14 mouse cellular contexts compared by ENCODE assay signal in the genomic region with DNA sequence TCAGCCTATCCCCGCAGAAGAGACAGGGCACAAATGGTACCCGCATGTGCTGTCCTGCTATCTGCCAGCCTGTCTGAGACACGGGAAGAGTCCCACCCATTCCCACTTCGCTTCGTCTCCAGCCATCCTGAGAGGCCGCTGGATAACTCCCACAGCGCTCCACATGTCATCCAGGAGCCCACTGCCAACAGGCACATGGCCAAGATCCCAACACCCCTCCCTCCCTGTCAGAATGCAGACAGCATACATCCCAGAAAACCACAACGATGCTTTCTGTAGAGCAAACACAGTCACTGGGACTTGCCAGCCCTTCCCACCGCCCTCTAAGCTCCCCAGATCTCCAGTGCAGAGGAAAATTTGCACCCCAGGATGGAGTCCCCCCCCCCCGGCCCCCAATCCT.
A peak's percentile ranks its signal among the peaks of the same experiment; 100 is the strongest.
DNase-seq lines count a peak whose midpoint lies in the region; ATAC-seq and TF ChIP-seq lines count a peak whose summit lies in the region.
"Had no signal": no experiment of that assay in that cellular context is flagged by ENCODE, and none has a peak within 500 bp of the region (broad histone marks: within the 10 kb centered on the region; RNA-seq: fewer than 3 reads in every experiment).

No protein-coding gene starts in this region.

- H3K4me1 ChIP-seq in embryonic facial prominence, embryonic 13.5 days: peaks cover 29% of the 10 kb centered on the region
- peaks cover 37% of the 10 kb centered on the region for H3K4me1 ChIP-seq in embryonic facial prominence, embryonic 10.5 days
- peaks cover 14% of the 10 kb centered on the region for H3K4me1 ChIP-seq in intestine, embryonic 14.5 days (replicated peaks; ENCODE audit: control insufficient read depth, insufficient read depth, low read length)
- peaks cover 3% of the 10 kb centered on the region; the same call in 1 of the 2 replicates for H3K4me1 ChIP-seq in intestine, postnatal 0 days (replicated peaks; ENCODE audit: control insufficient read depth, insufficient read depth, low read length)
- H3K4me1 ChIP-seq in midbrain, embryonic 14.5 days (ENCODE audit: control insufficient read depth, insufficient read depth, low read length): peaks cover 9% of the 10 kb centered on the region
- peaks cover 6% of the 10 kb centered on the region; the same call in 1 of the 2 replicates for H3K4me1 ChIP-seq in midbrain, embryonic 16.5 days (ENCODE audit: control insufficient read depth, insufficient read depth, low read length)
- H3K4me1 ChIP-seq: megakaryocyte, embryonic 14.5 days had no signal

- TF ChIP-seq CTCF in intestine, postnatal 0 days (IDR thresholded peaks at IDR 0.05; ENCODE audit: low read depth): no peak

- 43% methylated on average over 10 of the region's 10 CpGs for WGBS in embryonic facial prominence, embryonic 13.5 days
- 84% methylated on average over 10 of the region's 10 CpGs for WGBS in embryonic facial prominence, embryonic 10.5 days
- 36% methylated on average over 10 of the region's 10 CpGs for WGBS in intestine, embryonic 14.5 days
- 58% methylated on average over 10 of the region's 10 CpGs for WGBS in intestine, postnatal 0 days
- 62% methylated on average over 10 of the region's 10 CpGs for WGBS in midbrain, embryonic 14.5 days
- WGBS in midbrain, embryonic 16.5 days: 64% methylated on average over 10 of the region's 10 CpGs

- no peak for ATAC-seq in embryonic facial prominence, embryonic 13.5 days (ENCODE audit: insufficient number of reproducible peaks, insufficient read depth, low FRiP score, low TSS enrichment, low read depth)
- peak; percentile 40; the same call in 1 of the 2 replicates for ATAC-seq in intestine, embryonic 14.5 days (replicated peaks; ENCODE audit: low FRiP score, low TSS enrichment, low read depth)
- ATAC-seq in intestine, postnatal 0 days: no peak
- ATAC-seq in midbrain, embryonic 14.5 days (ENCODE audit: low FRiP score, low TSS enrichment): no peak
- ATAC-seq in midbrain, embryonic 16.5 days: no peak
- ATAC-seq in inflammation-experienced regulatory T-cells, adult 6 months: no peak

- H3K4me2 ChIP-seq in embryonic facial prominence, embryonic 13.5 days: no peak overlapping the region
- no peak overlapping the region for H3K4me2 ChIP-seq in intestine, embryonic 14.5 days (ENCODE audit: low read length)
- H3K4me2 ChIP-seq in intestine, postnatal 0 days (replicated peaks; ENCODE audit: low read depth): no peak overlapping the region
- H3K4me2 ChIP-seq in midbrain, embryonic 14.5 days (ENCODE audit: low read length): no peak overlapping the region
- H3K4me2 ChIP-seq in midbrain, embryonic 16.5 days (ENCODE audit: low read length): no peak overlapping the region
- H3K4me2 ChIP-seq: hindbrain, embryonic 13.5 days; limb, embryonic 15.5 days; neural tube, embryonic 12.5 days had no signal

- DNase-seq in embryonic facial prominence, embryonic 10.5 days (ENCODE audit: low spot score): no peak
- DNase-seq in intestine, embryonic 14.5 days (ENCODE audit: low spot score): no peak
- DNase-seq in midbrain, embryonic 14.5 days: peak; percentile 56
- peak; percentile 52 for DNase-seq in right cerebral cortex, postnatal 4 days
- DNase-seq: retina, postnatal 1 day had no signal

- H3K9me3 ChIP-seq in embryonic facial prominence, embryonic 13.5 days: no peaks in the 10 kb centered on the region
- no peaks in the 10 kb centered on the region for H3K9me3 ChIP-seq in embryonic facial prominence, embryonic 10.5 days
- H3K9me3 ChIP-seq in intestine, embryonic 14.5 days (ENCODE audit: control insufficient read depth, low read length): no peaks in the 10 kb centered on the region
- no peaks in the 10 kb centered on the region for H3K9me3 ChIP-seq in intestine, postnatal 0 days (ENCODE audit: control insufficient read depth)
- no peaks in the 10 kb centered on the region for H3K9me3 ChIP-seq in midbrain, embryonic 14.5 days (ENCODE audit: control insufficient read depth, low read length)
- no peaks in the 10 kb centered on the region for H3K9me3 ChIP-seq in midbrain, embryonic 16.5 days (replicated peaks; ENCODE audit: control insufficient read depth, low read length, poor library complexity, severe bottlenecking)
- H3K9me3 ChIP-seq: hindbrain, embryonic 13.5 days; limb, embryonic 15.5 days; megakaryocyte, embryonic 14.5 days; neural tube, embryonic 12.5 days had no signal

- H3K27me3 ChIP-seq in embryonic facial prominence, embryonic 13.5 days: no peaks in the 10 kb centered on the region
- 0 out of 2 replicates have a peak, but pooled peaks cover 7% of the 10 kb centered on the region for H3K27me3 ChIP-seq in embryonic facial prominence, embryonic 10.5 days (replicated peaks; ENCODE audit: low read depth, poor library complexity, severe bottlenecking)
- H3K27me3 ChIP-seq in intestine, embryonic 14.5 days (replicated peaks; ENCODE audit: control insufficient read depth, insufficient read depth, low read length): no peaks in the 10 kb centered on the region
- no peaks in the 10 kb centered on the region for H3K27me3 ChIP-seq in intestine, postnatal 0 days (replicated peaks; ENCODE audit: control insufficient read depth, insufficient read depth, low read length)
- H3K27me3 ChIP-seq in midbrain, embryonic 14.5 days (ENCODE audit: control insufficient read depth, insufficient read depth, low read length): no peaks in the 10 kb centered on the region
- H3K27me3 ChIP-seq in midbrain, embryonic 16.5 days (ENCODE audit: control insufficient read depth, insufficient read depth, low read depth, low read length): no peaks in the 10 kb centered on the region
- H3K27me3 ChIP-seq: neural tube, embryonic 12.5 days had no signal

- 0 out of 2 replicates have a peak overlapping the region, but pooled peaks have one; percentile 33 for H3K27ac ChIP-seq in embryonic facial prominence, embryonic 13.5 days
- H3K27ac ChIP-seq in embryonic facial prominence, embryonic 10.5 days (replicated peaks): no peak overlapping the region
- H3K27ac ChIP-seq in intestine, embryonic 14.5 days (ENCODE audit: low read depth): peak overlapping the region; percentile 43; the same call in 1 of the 2 replicates
- H3K27ac ChIP-seq in intestine, postnatal 0 days (ENCODE audit: low read depth, low read length): no peak overlapping the region
- no peak overlapping the region for H3K27ac ChIP-seq in midbrain, embryonic 14.5 days (replicated peaks; ENCODE audit: low read depth, low read length)
- H3K27ac ChIP-seq in midbrain, embryonic 16.5 days (ENCODE audit: low read length): no peak overlapping the region
- H3K27ac ChIP-seq: limb, embryonic 15.5 days; neural tube, embryonic 12.5 days had no signal

- no peak overlapping the region for H3K4me3 ChIP-seq in embryonic facial prominence, embryonic 13.5 days
- H3K4me3 ChIP-seq in embryonic facial prominence, embryonic 10.5 days: no peak overlapping the region
- no peak overlapping the region for H3K4me3 ChIP-seq in intestine, embryonic 14.5 days (ENCODE audit: low read depth, low read length)
- no peak overlapping the region for H3K4me3 ChIP-seq in intestine, postnatal 0 days (ENCODE audit: low read depth, low read length)
- no peak overlapping the region for H3K4me3 ChIP-seq in midbrain, embryonic 14.5 days (replicated peaks; ENCODE audit: low read depth, low read length)
- H3K4me3 ChIP-seq in midbrain, embryonic 16.5 days (ENCODE audit: low read depth, low read length): no peak overlapping the region
- H3K4me3 ChIP-seq: erythroblast, embryonic 14.5 days; hindbrain, embryonic 13.5 days; limb, embryonic 15.5 days; megakaryocyte, embryonic 14.5 days; neural tube, embryonic 12.5 days had no signal

- H3K9ac ChIP-seq in embryonic facial prominence, embryonic 13.5 days: no peak overlapping the region
- H3K9ac ChIP-seq in intestine, embryonic 14.5 days (ENCODE audit: low read length): no peak overlapping the region
- no peak overlapping the region for H3K9ac ChIP-seq in intestine, postnatal 0 days (ENCODE audit: low read depth, low read length)
- H3K9ac ChIP-seq in midbrain, embryonic 14.5 days (replicated peaks; ENCODE audit: low read length): no peak overlapping the region
- no peak overlapping the region for H3K9ac ChIP-seq in midbrain, embryonic 16.5 days (ENCODE audit: low read depth, low read length)
- H3K9ac ChIP-seq: hindbrain, embryonic 13.5 days; limb, embryonic 15.5 days; neural tube, embryonic 12.5 days had no signal

- no peaks in the 10 kb centered on the region for H3K36me3 ChIP-seq in embryonic facial prominence, embryonic 13.5 days
- no peaks in the 10 kb centered on the region for H3K36me3 ChIP-seq in embryonic facial prominence, embryonic 10.5 days (replicated peaks)
- H3K36me3 ChIP-seq in intestine, embryonic 14.5 days (ENCODE audit: control insufficient read depth, insufficient read depth, low read length): no peaks in the 10 kb centered on the region
- no peaks in the 10 kb centered on the region for H3K36me3 ChIP-seq in intestine, postnatal 0 days (ENCODE audit: control insufficient read depth, insufficient read depth)
- H3K36me3 ChIP-seq in midbrain, embryonic 14.5 days (ENCODE audit: control insufficient read depth, insufficient read depth, low read length): no peaks in the 10 kb centered on the region
- no peaks in the 10 kb centered on the region for H3K36me3 ChIP-seq in midbrain, embryonic 16.5 days (ENCODE audit: control insufficient read depth, insufficient read depth, low read length)
- H3K36me3 ChIP-seq: hindbrain, embryonic 13.5 days; limb, embryonic 15.5 days; neural tube, embryonic 12.5 days had no signal

Comparison
In these comparisons a context has a peak if more than half of its experiments do, and no peak if none do; other contexts are left out.
1. H3K27ac ChIP-seq: peak in embryonic facial prominence, embryonic 13.5 days (single experiment) and intestine, embryonic 14.5 days (single experiment); none in embryonic facial prominence, embryonic 10.5 days (single experiment), intestine, postnatal 0 days (single experiment), midbrain, embryonic 14.5 days (single experiment) and midbrain, embryonic 16.5 days (single experiment).
2. DNase-seq: peak in midbrain, embryonic 14.5 days (single experiment) and right cerebral cortex, postnatal 4 days (single experiment); none in embryonic facial prominence, embryonic 10.5 days (single experiment) and intestine, embryonic 14.5 days (single experiment).